Comparison of ENCODE assay signal across 7 mouse cellular contexts in the genomic region with DNA sequence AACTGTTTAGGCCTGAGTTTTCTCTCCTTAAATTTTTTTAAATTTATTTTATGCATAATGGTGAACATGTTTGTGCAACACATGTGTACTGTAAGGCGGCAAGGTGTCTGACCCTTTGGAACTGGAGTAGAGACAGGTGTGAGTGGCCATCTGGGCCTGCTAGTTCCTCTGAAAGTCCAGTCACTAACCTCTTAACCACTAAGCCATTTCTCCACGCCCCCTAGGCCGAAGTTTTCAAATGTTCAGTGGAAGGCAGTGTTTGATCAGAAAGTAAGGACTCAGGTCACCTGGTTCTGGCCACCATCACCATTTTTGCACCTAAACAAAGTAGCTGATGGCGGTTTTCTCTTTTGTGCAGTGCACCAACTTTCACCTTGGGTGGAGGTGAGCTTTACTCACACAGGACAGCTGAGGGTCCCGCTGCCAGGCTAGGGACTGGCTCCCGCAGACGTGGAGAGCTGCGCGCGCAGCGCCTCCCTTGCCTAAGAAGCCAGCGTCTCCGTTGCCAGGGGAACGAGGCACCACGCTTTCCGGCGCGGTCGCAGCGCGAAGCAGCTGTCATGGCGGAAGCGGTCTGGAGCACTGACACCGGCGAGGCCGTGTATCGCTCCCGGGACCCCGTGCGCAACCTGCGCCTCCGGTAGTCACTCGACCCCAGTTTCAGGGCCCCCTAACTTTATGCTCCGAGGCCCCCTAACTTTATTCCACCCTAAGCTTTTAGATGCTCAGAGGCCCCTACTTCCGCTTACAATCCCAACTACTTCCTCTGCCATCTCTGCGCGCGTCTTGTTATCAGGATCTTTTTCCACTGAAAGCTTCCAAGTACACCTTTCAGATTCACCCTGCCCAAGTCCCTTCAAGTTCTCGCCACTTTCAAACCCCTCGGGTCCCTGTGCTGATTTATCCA. TPM values are rescaled to one million over a fixed set of nuclear protein-coding genes. Genes with fewer than 3 reads are reported as not detected.
DNase-seq lines count a peak whose midpoint lies in the region; ATAC-seq lines count a peak whose summit lies in the region.

A gene (plus strand): TSS at position 526 of the 907 bp plus-strand sequence.

- peak; percentile 94 for DNase-seq in adrenal gland, adult 2 months
- peak; percentile 89 for DNase-seq in embryo, embryonic 11.5 days (ENCODE audit: low read depth, low spot score)
- DNase-seq in gastrocnemius, postnatal 4 days (ENCODE audit: low spot score in 2 of 2) = peak; percentile 81 to 92
- DNase-seq in left cerebral cortex, postnatal 36 days (ENCODE audit: low spot score in 2 of 2) = peak; percentile 93
- peak; percentile 99 for DNase-seq in midbrain, embryonic 11.5 days (ENCODE audit: low spot score, missing footprints)
- peak; percentile 91 for DNase-seq in skeletal muscle tissue, adult 2 months (ENCODE audit: low read depth, low spot score)

- peak within 1 kb of the TSS; percentile 71 for H3K9ac ChIP-seq in intestine, embryonic 16.5 days (ENCODE audit: low read depth, low read length)
- H3K9ac ChIP-seq in midbrain, embryonic 11.5 days (ENCODE audit: low read length) = peak within 1 kb of the TSS; percentile 52

- H3K36me3 ChIP-seq in intestine, embryonic 16.5 days (ENCODE audit: control insufficient read depth, insufficient read depth, low read length) = no peaks in the 10 kb centered on the region; the same call in 1 of the 2 replicates
- 0 out of 2 replicates have a peak, but pooled peaks cover 4% of the 10 kb centered on the region for H3K36me3 ChIP-seq in midbrain, embryonic 11.5 days (ENCODE audit: control insufficient read depth, insufficient read depth, low read length)

- H3K27ac ChIP-seq in intestine, embryonic 16.5 days (ENCODE audit: low read length) = peak within 1 kb of the TSS; percentile 5
- H3K27ac ChIP-seq in midbrain, embryonic 11.5 days (ENCODE audit: low read depth, low read length) = no peak within 1 kb of the TSS; the same call in 1 of the 2 replicates

- no peaks in the 10 kb centered on the region for H3K27me3 ChIP-seq in intestine, embryonic 16.5 days (replicated peaks; ENCODE audit: control insufficient read depth, insufficient read depth, low read length)
- H3K27me3 ChIP-seq in midbrain, embryonic 11.5 days (ENCODE audit: control insufficient read depth, insufficient read depth, low read length) = no peaks in the 10 kb centered on the region

- no peaks in the 10 kb centered on the region for H3K4me1 ChIP-seq in intestine, embryonic 16.5 days (ENCODE audit: control insufficient read depth, insufficient read depth, low read length)
- no peaks in the 10 kb centered on the region; the same call in none of the 2 replicates for H3K4me1 ChIP-seq in midbrain, embryonic 11.5 days (ENCODE audit: control insufficient read depth, insufficient read depth, low read length)

- H3K4me3 ChIP-seq in intestine, embryonic 16.5 days (ENCODE audit: low read length) = peak within 1 kb of the TSS; percentile 68
- H3K4me3 ChIP-seq in midbrain, embryonic 11.5 days (ENCODE audit: low read depth, low read length) = peak within 1 kb of the TSS; percentile 61

- peak; percentile 95 for ATAC-seq in intestine, embryonic 16.5 days
- ATAC-seq in midbrain, embryonic 11.5 days (ENCODE audit: low FRiP score) = peak; percentile 97

- intact Hi-C loops in left cerebral cortex, postnatal 36 days (cut with DNase I) = no loop called here

- no peaks in the 10 kb centered on the region for H3K9me3 ChIP-seq in intestine, embryonic 16.5 days (ENCODE audit: control insufficient read depth, low read length)
- no peaks in the 10 kb centered on the region for H3K9me3 ChIP-seq in midbrain, embryonic 11.5 days (ENCODE audit: control insufficient read depth, low read length)

- peak within 1 kb of the TSS; percentile 75 for H3K4me2 ChIP-seq in intestine, embryonic 16.5 days (ENCODE audit: low read depth, low read length)
- H3K4me2 ChIP-seq in midbrain, embryonic 11.5 days = peak within 1 kb of the TSS; percentile 50

- WGBS in intestine, embryonic 16.5 days = 4% methylated on average over 40 of the region's 40 CpGs
- WGBS in midbrain, embryonic 11.5 days = 4% methylated on average over 40 of the region's 40 CpGs

RNA-seq across cellular contexts. Expression of the gene that starts here (rescaled TPM):
- total RNA-seq in adrenal gland, adult 2 months (2021) = 10 to 100 TPM in 1 of 2 experiments, 1 to 10 TPM in 1; 6.6 to 11.9 TPM
- polyA plus RNA-seq in adrenal gland, adult 2 months (2012; rRNA removed) = 19.2 and 20.7 TPM in 2 replicates
- total RNA-seq in gastrocnemius, postnatal 4 days (2021) = 1 to 10 TPM; 5.3 to 6.6 TPM
- 9.2 and 9.3 TPM in 2 replicates for polyA plus RNA-seq in intestine, embryonic 16.5 days (2015; fragmentation: Nextera tagmentation; extraction: Ambion mirVana)
- 1 to 10 TPM; 4.0 to 8.0 TPM for total RNA-seq in left cerebral cortex, postnatal 36 days (2021)
- polyA plus RNA-seq in midbrain, embryonic 11.5 days (2014; fragmentation: Nextera tagmentation; extraction: Ambion mirVana) = 11.0 and 12.1 TPM in 2 replicates
